Mouse (Mus musculus): ENCODE measurements around the gene Fcrl5.
"Not testable (repeated sequence)": the region's sequence is repeated elsewhere in the genome, so short reads cannot be mapped to it uniquely, and the experiment has no call there.

The Fcrl5 gene

GRCm38 (mm10) chr3:87435479-87435878 lies at the start of gene Fcrl5:
TSS of gene Fcrl5 (plus strand) at chr3:87435773.
- no peak for DNase-seq (ENCODE audit: low spot score in 2 of 2)

GRCm38 (mm10) chr3:87390935-87391334 lies 44.6 kb upstream of the Fcrl5 start:
- DNase-seq (ENCODE audit: low spot score in 2 of 2) = no peak

- DNase-seq (ENCODE audit: low spot score in 2 of 2) = no peak
These were observed 36.8 kb upstream of the Fcrl5 start for GRCm38 (mm10) chr3:87398809-87399208.

- DNase-seq (ENCODE audit: low spot score in 2 of 2) = peak in 1 of 2 experiments; percentile 26
These were observed 35.7 kb upstream of the Fcrl5 start for GRCm38 (mm10) chr3:87399906-87400305.

- peak; percentile 30 to 65 for DNase-seq (ENCODE audit: low spot score in 2 of 2)
These were observed 34.3 kb upstream of the Fcrl5 start for GRCm38 (mm10) chr3:87401321-87401720.

- peak; percentile 64 to 82 for DNase-seq (ENCODE audit: low spot score in 2 of 2)
These were observed 27.4 kb upstream of the Fcrl5 start for GRCm38 (mm10) chr3:87408171-87408570.

GRCm38 (mm10) chr3:87409196-87409935 lies 26.2 kb upstream of the Fcrl5 start:
- DNase-seq (ENCODE audit: low spot score in 2 of 2) = peak in 1 of 2 experiments; percentile 56

GRCm38 (mm10) chr3:87410605-87411004 lies 25.0 kb upstream of the Fcrl5 start:
- DNase-seq (ENCODE audit: low spot score in 2 of 2) = peak in 1 of 2 experiments; percentile 41

- peak; percentile 35 to 80 for DNase-seq (ENCODE audit: low spot score in 2 of 2)
These were observed 24.4 kb upstream of the Fcrl5 start for GRCm38 (mm10) chr3:87411150-87411549.

- DNase-seq (ENCODE audit: low spot score in 2 of 2) = no peak
These were observed 14.9 kb upstream of the Fcrl5 start for GRCm38 (mm10) chr3:87420645-87421044.

- DNase-seq (ENCODE audit: low spot score in 2 of 2) = no peak
These were observed 13.1 kb upstream of the Fcrl5 start for GRCm38 (mm10) chr3:87422386-87422910.

- DNase-seq (ENCODE audit: low spot score in 2 of 2) = no peak
These were observed 5.0 kb downstream of the Fcrl5 start for GRCm38 (mm10) chr3:87440586-87440985.

GRCm38 (mm10) chr3:87443968-87444367 lies 8.4 kb downstream of the Fcrl5 start:
- DNase-seq (ENCODE audit: low spot score in 2 of 2) = no peak

GRCm38 (mm10) chr3:87465454-87465853 lies 29.9 kb downstream of the Fcrl5 start:
- no peak for DNase-seq (ENCODE audit: low spot score in 2 of 2)

GRCm38 (mm10) chr3:87467011-87467410 lies 31.4 kb downstream of the Fcrl5 start:
- no peak for DNase-seq (ENCODE audit: low spot score in 2 of 2)

- DNase-seq (ENCODE audit: low spot score in 2 of 2) = no peak
These were observed 31.8 kb downstream of the Fcrl5 start for GRCm38 (mm10) chr3:87467416-87467815.

- DNase-seq (ENCODE audit: low spot score in 2 of 2) = not testable (repeated sequence)
These were observed 42.4 kb downstream of the Fcrl5 start for GRCm38 (mm10) chr3:87477948-87478347.

- not testable (repeated sequence) for DNase-seq (ENCODE audit: low spot score in 2 of 2)
These were observed 43.0 kb downstream of the Fcrl5 start for GRCm38 (mm10) chr3:87478596-87478995.

- DNase-seq (ENCODE audit: low spot score in 2 of 2) = not testable (repeated sequence)
These were observed 43.7 kb downstream of the Fcrl5 start for GRCm38 (mm10) chr3:87479230-87479629.

- DNase-seq (ENCODE audit: low spot score in 2 of 2) = no peak
These were observed 51.8 kb downstream of the Fcrl5 start for GRCm38 (mm10) chr3:87487392-87487791.

GRCm38 (mm10) chr3:87487911-87488310 lies 52.3 kb downstream of the Fcrl5 start:
- peak in 1 of 2 experiments; percentile 13 for DNase-seq (ENCODE audit: low spot score in 2 of 2)

- no peak for DNase-seq (ENCODE audit: low spot score in 2 of 2)
These were observed 62.7 kb downstream of the Fcrl5 start for GRCm38 (mm10) chr3:87498266-87498665.

GRCm38 (mm10) chr3:87499072-87499471 lies 63.5 kb downstream of the Fcrl5 start:
- DNase-seq (ENCODE audit: low spot score in 2 of 2) = peak; percentile 57 to 81

Measured in spleen, postnatal 4 days (tissue).